Mouse (Mus musculus) CH12.LX (cell line): Measurements from ENCODE around the gene Chfr. TPM values are rescaled to one million over a fixed set of nuclear protein-coding genes. Genes with fewer than 3 reads are reported as not detected.

ENCODE experiments used
- DNase-seq: peaks from one replicate; pipeline ENCODE4 v3.0.0-alpha.2; 2013; ENCODE audit errors: extremely low read depth
- H3K27ac ChIP-seq: 2 replicates; pipeline ENCODE4 v1.5.1; 2012; ENCODE audit warnings: low read depth, mild to moderate bottlenecking, control low read depth, moderate library complexity; ENCODE audit not compliant: insufficient read depth
- H3K27me3 ChIP-seq: replicated peaks from 2 replicates; pipeline ENCODE3; 2012; ENCODE audit warnings: inconsistent platforms
- H3K36me3 ChIP-seq, 2 experiments: replicated peaks in 1 of 2; 2 replicates each; pipeline versions ENCODE3 to v1.6.1; 2012; ENCODE audit warnings: inconsistent platforms in 1 of 2, low read length in 1 of 2, mild to moderate bottlenecking in 1 of 2, mixed read lengths in 1 of 2, moderate library complexity in 1 of 2; ENCODE audit not compliant: control insufficient read depth in 1 of 2, insufficient read depth in 1 of 2
- H3K4me1 ChIP-seq, 2 experiments: 2 replicates each; pipeline ENCODE4 v1.6.1; 2012; ENCODE audit warnings: inconsistent platforms in 1 of 2, moderate library complexity in 1 of 2; ENCODE audit not compliant: insufficient read depth in 2 of 2, control insufficient read depth in 1 of 2
- H3K4me2 ChIP-seq: 2 replicates; pipeline ENCODE4 v1.6.1; 2012; ENCODE audit warnings: low read depth, mild to moderate bottlenecking, control low read depth; ENCODE audit not compliant: poor library complexity, insufficient read depth, severe bottlenecking
- H3K4me3 ChIP-seq, 3 experiments: fragments of 150-350 bp in 1 of 3; sonication (generic) in 1 of 3; replicated peaks in 1 of 3; 2 replicates each; pipeline versions ENCODE3 to v1.5.1; 2011 to 2012; ENCODE audit warnings: low read depth in 2 of 3, low read length in 2 of 3, mild to moderate bottlenecking in 2 of 3, moderate library complexity in 2 of 3, control low read depth in 1 of 3, improper control_type of control experiment in 1 of 3, inconsistent platforms in 1 of 3, mixed read lengths in 1 of 3; ENCODE audit not compliant: poor library complexity in 1 of 3
- H3K79me2 ChIP-seq: replicated peaks from 2 replicates; pipeline ENCODE4 v1.6.1; 2012; ENCODE audit warnings: mild to moderate bottlenecking, moderate library complexity; ENCODE audit not compliant: control insufficient read depth, poor library complexity, insufficient read depth, severe bottlenecking; ENCODE audit errors: extremely low read depth
- H3K9ac ChIP-seq: 2 replicates; pipeline ENCODE4 v1.6.1; 2012; ENCODE audit warnings: low read depth, mild to moderate bottlenecking, control low read depth, moderate library complexity; ENCODE audit not compliant: insufficient read depth
- H3K9me3 ChIP-seq: replicated peaks from 2 replicates; pipeline ENCODE3; 2012; ENCODE audit warnings: low read length, inconsistent platforms, mixed read lengths
- BHLHE40 ChIP-seq: IDR thresholded peaks from 2 replicates; pipeline ENCODE4 v1.6.1; 2011; ENCODE audit warnings: mild to moderate bottlenecking, low read depth, low read length, improper control_type of control experiment
- CHD1 ChIP-seq: IDR thresholded peaks from 2 replicates; pipeline ENCODE4 v1.6.1; 2012; ENCODE audit warnings: low read depth, low read length, improper control_type of control experiment, inconsistent platforms
- CHD2 ChIP-seq: IDR thresholded peaks from 2 replicates; pipeline ENCODE4 v1.6.1; 2011; ENCODE audit warnings: low read length, improper control_type of control experiment
- CTCF ChIP-seq, 2 experiments: IDR thresholded peaks in 1 of 2; conservative IDR thresholded peaks in 1 of 2; 2 replicates each; pipeline ENCODE4 v1.5.1; 2011 to 2012; ENCODE audit warnings: low read depth in 2 of 2, low read length in 2 of 2, improper control_type of control experiment in 1 of 2, inconsistent platforms in 1 of 2, mild to moderate bottlenecking in 1 of 2, moderate library complexity in 1 of 2
- ELF1 ChIP-seq: IDR thresholded peaks from 2 replicates; pipeline ENCODE4 v1.6.1; 2014; ENCODE audit warnings: low read depth, mild to moderate bottlenecking, inconsistent platforms, low read length, improper control_type of control experiment
- MAFK ChIP-seq: IDR thresholded peaks from 2 replicates; pipeline ENCODE4 v1.6.1; 2011; ENCODE audit warnings: low read length, improper control_type of control experiment; ENCODE audit not compliant: insufficient replicate concordance
- MEF2A ChIP-seq: IDR thresholded peaks from 2 replicates; pipeline ENCODE4 v1.6.1; 2014; ENCODE audit warnings: low read depth, mild to moderate bottlenecking, inconsistent platforms, low read length, improper control_type of control experiment, borderline replicate concordance
- MYC ChIP-seq: IDR thresholded peaks from 2 replicates; pipeline ENCODE4 v1.6.1; 2011; ENCODE audit warnings: low read depth, mild to moderate bottlenecking, improper control_type of control experiment, low read length
- RAD21 ChIP-seq: IDR thresholded peaks from 2 replicates; pipeline ENCODE4 v1.6.1; 2011; ENCODE audit warnings: low read depth, mild to moderate bottlenecking, low read length, improper control_type of control experiment, moderate library complexity
- RCOR1 ChIP-seq: conservative IDR thresholded peaks from 2 replicates; pipeline ENCODE4 v1.6.1; 2012; ENCODE audit warnings: low read depth, mild to moderate bottlenecking, inconsistent platforms, low read length, improper control_type of control experiment
- SIN3A ChIP-seq: IDR thresholded peaks from 2 replicates; pipeline ENCODE4 v1.6.1; 2012; ENCODE audit warnings: low read length, improper control_type of control experiment, inconsistent platforms
- SMC3 ChIP-seq: IDR thresholded peaks from 2 replicates; pipeline ENCODE4 v1.6.1; 2011; ENCODE audit warnings: low read depth, low read length, improper control_type of control experiment
- UBTF ChIP-seq: IDR thresholded peaks from 2 replicates; pipeline ENCODE4 v1.6.1; 2012; ENCODE audit warnings: low read depth, mild to moderate bottlenecking, inconsistent platforms, low read length, improper control_type of control experiment, moderate library complexity
- ZNF384 ChIP-seq: IDR thresholded peaks from 2 replicates; pipeline ENCODE4 v1.6.1; 2012; ENCODE audit warnings: low read depth, low read length, improper control_type of control experiment, inconsistent platforms
- dilution Hi-C: fragments of 300-500 bp; cut with MboI; formaldehyde crosslinking; loops from 2 replicates; pipeline ENCODE4 v1.14.3; 2020; ENCODE audit warnings: low sequenced_read_pairs; ENCODE audit not compliant: extremely low pct_unique_long_range_greater_than_20kb, extremely low pct_ligation_motif_present
- in situ Hi-C: fragments of 300-500 bp; cut with MboI; formaldehyde crosslinking; loops from 3 replicates; pipeline ENCODE4 v1.14.3; 2019; ENCODE audit warnings: low sequenced_read_pairs, low pct_ligation_motif_present, low pct_unique_long_range_greater_than_20kb, mixed read lengths
- polyA plus RNA-seq: library from polyadenylated mRNA; unstranded; fragments of >175 nt; gene quantifications from 2 replicates; pipeline ENCODE4 v1.2.1, GENCODE M21; 2012; ENCODE audit warnings: low read depth; ENCODE audit not compliant: insufficient read length
- total RNA-seq, 2 experiments: library from RNA; depleted of rRNA; stranded (reverse); fragments of 300-350 nt in 1 of 2; fragments of >200 nt in 1 of 2; gene quantifications; 2 replicates each; pipeline ENCODE4 v1.2.3; 2012 to 2014

Gene Chfr
- total and polyA plus RNA-seq, 3 experiments, result 23.9 to 40.8 (median 38.5) TPM

DNA sequence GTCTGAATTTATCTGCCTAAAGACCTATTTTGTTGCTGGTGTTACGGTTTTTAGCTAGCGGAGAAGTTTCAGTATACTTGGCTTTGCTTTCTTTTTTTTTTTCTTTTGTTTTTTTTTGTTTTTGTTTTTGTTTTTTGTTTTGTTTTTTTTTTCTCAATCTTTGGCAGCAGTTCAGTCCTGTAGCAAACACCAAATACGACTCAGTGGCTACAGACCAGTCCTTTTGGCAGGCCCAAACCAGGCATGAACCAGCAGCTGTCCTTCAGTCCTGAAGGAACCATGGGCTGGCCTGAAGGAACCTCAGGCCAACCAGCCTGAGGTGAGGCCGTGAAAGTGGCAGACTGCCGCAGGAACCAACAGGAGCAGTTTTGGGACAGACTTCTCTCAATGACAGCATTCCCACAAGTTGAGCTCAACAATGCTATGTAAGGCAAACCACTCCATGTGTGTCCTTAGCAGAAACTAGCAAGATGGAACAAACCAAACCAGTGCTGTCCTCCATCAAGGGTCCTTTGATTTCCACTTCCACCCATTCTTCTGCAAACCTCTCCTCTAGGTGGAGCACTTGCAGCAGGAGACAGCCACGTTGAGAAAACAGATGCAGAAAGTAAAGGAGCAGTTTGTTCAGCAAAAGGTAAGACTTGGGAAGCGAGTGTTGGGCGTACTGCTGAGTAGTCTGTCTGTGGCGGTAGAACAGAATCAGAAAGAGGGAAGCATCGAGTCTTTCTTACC is 67.7 kb downstream of the Chfr start:
- Histone ChIP-seq H3K27me3 (no peaks in the 10 kb centered on the region), H3K79me2 (no peaks in the 10 kb centered on the region), H3K9me3 (no peaks in the 10 kb centered on the region), H3K4me2 (no peak overlapping the region), H3K36me3 (peaks cover 64 to 80% of the 10 kb centered on the region in 2 experiments), H3K4me3 (no peak overlapping the region), H3K9ac (no peak overlapping the region), H3K4me1 (no peaks in the 10 kb centered on the region), H3K27ac (no peak overlapping the region)
- DNase-seq, result peak; percentile 12
- TF ChIP-seq UBTF, result no peak
- no peak for TF ChIP-seq MAFK
- no peak for TF ChIP-seq CHD2
- TF ChIP-seq MEF2A, result no peak
- 0 out of 2 replicates have a peak, but pooled peaks have one; percentile 22 for TF ChIP-seq MYC
- no peak for TF ChIP-seq ELF1
- TF ChIP-seq RAD21, result peak; percentile 41
- TF ChIP-seq CTCF (conservative IDR thresholded peaks at IDR 0.05 in 1 of 2, IDR thresholded peaks at IDR 0.05 in 1 of 2; ENCODE audit: low read depth in 2 of 2, low read length in 2 of 2), result peak; percentile 13 to 60; a peak in 2 of 4 replicates
- peak; percentile 4; the same call in 1 of the 2 replicates for TF ChIP-seq SMC3
- TF ChIP-seq BHLHE40, result no peak
- TF ChIP-seq RCOR1, result no peak
- dilution Hi-C loops, result no loop called here
- in situ Hi-C loops, result no loop called here

DNA sequence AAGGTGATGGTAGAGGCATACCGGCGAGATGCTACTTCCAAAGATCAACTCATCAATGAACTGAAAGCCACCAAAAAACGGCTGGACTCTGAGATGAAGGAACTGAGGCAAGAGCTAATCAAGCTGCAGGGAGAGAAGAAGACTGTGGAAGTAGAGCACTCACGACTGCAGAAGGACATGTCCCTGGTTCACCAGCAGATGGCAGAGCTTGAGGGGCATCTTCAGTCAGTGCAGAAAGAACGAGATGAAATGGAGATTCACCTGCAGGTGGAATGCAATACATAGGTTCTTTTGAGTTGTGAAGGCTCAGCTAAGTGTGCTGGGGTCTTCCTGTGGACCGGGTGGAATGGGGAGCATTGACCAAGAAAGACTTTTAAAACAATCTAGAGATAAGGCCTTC is 69.1 kb downstream of the Chfr start:
- Histone ChIP-seq H3K9ac (no peak overlapping the region), H3K4me3 (no peak overlapping the region), H3K79me2 (no peaks in the 10 kb centered on the region), H3K4me1 (no peaks in the 10 kb centered on the region), H3K27me3 (no peaks in the 10 kb centered on the region), H3K4me2 (no peak overlapping the region), H3K27ac (no peak overlapping the region), H3K9me3 (no peaks in the 10 kb centered on the region), H3K36me3 (peaks cover 74 to 91% of the 10 kb centered on the region in 2 experiments)
- peak; percentile 24 for DNase-seq
- TF ChIP-seq RAD21 (peak; percentile 7), SIN3A (no peak), CHD1 (no peak), SMC3 (peak; percentile 45), CTCF (conservative IDR thresholded peaks at IDR 0.05 in 1 of 2, IDR thresholded peaks at IDR 0.05 in 1 of 2; ENCODE audit: low read depth in 2 of 2, low read length in 2 of 2) (peak; percentile 25 to 62; a peak in 2 of 4 replicates), ZNF384 (no peak)
- in situ Hi-C loops, result no loop called here
- dilution Hi-C loops, result no loop called here
